Mouse (Mus musculus) brain, embryonic 14.5 days (tissue): Measurements from ENCODE around the gene Pax8.

ENCODE experiments used
- CTCF ChIP-seq: fragments of 200-500 bp; IDR thresholded peaks from 2 replicates; pipeline ENCODE4 v1.5.1; 2012; ENCODE audit warnings: inconsistent platforms, mild to moderate bottlenecking, moderate library complexity, borderline replicate concordance; ENCODE audit not compliant: insufficient read depth, insufficient read length; ENCODE audit errors: extremely low read depth
- POLR2A ChIP-seq: fragments of 200-500 bp; IDR thresholded peaks from 2 replicates; pipeline ENCODE4 v1.6.1; 2012; ENCODE audit warnings: mild to moderate bottlenecking, inconsistent platforms, borderline replicate concordance; ENCODE audit not compliant: poor library complexity, insufficient read depth, insufficient read length, severe bottlenecking; ENCODE audit errors: extremely low read depth

- TF ChIP-seq POLR2A (no peak), CTCF (no peak)
Observed at GRCm38 (mm10) chr2:24454429-24455011, 20.9 kb downstream of the Pax8 start.
